Mouse (Mus musculus) urinary bladder, postnatal 36 days (tissue): ENCODE data around the gene Rheb.
"Not testable (repeated sequence)": the region's sequence is repeated elsewhere in the genome, so short reads cannot be mapped to it uniquely, and the experiment has no call there.

ENCODE experiments used
- DNase-seq, 2 experiments: peaks; one replicate each; pipeline ENCODE4 v3.0.0; 2022; ENCODE audit warnings: low spot score in 2 of 2, mixed read lengths in 1 of 2

The Rheb gene

GRCm38 (mm10) chr5:24841662-24842273 lies 656 bp downstream of the Rheb start:
- DNase-seq: peak; percentile 26 to 34

- DNase-seq: no peak
Observed at GRCm38 (mm10) chr5:24840975-24841431, 1.4 kb downstream of the Rheb start.

GRCm38 (mm10) chr5:24834491-24834890 lies 7.9 kb downstream of the Rheb start:
- no peak for DNase-seq

GRCm38 (mm10) chr5:24831912-24832311 lies 10.5 kb downstream of the Rheb start:
- DNase-seq: no peak

- DNase-seq: no peak
Observed at GRCm38 (mm10) chr5:24828446-24828845, 14.0 kb downstream of the Rheb start.

GRCm38 (mm10) chr5:24827173-24827572 lies 15.3 kb downstream of the Rheb start:
- no peak for DNase-seq

- DNase-seq: no peak
Observed at GRCm38 (mm10) chr5:24826056-24826770, 16.2 kb downstream of the Rheb start.

- no peak for DNase-seq
Observed at GRCm38 (mm10) chr5:24825365-24826055, 16.9 kb downstream of the Rheb start.

- no peak for DNase-seq
Observed at GRCm38 (mm10) chr5:24823864-24824405, 18.5 kb downstream of the Rheb start.

- DNase-seq: no peak
Observed at GRCm38 (mm10) chr5:24822781-24823180, 19.6 kb downstream of the Rheb start.

- DNase-seq: not testable (repeated sequence)
Observed at GRCm38 (mm10) chr5:24822231-24822630, 20.2 kb downstream of the Rheb start.

GRCm38 (mm10) chr5:24821403-24821841 lies 21.0 kb downstream of the Rheb start:
- DNase-seq: peak; percentile 49 to 62

- DNase-seq: no peak
Observed at GRCm38 (mm10) chr5:24820627-24821026, 21.8 kb downstream of the Rheb start.

GRCm38 (mm10) chr5:24817191-24817590 lies 25.2 kb downstream of the Rheb start:
- no peak for DNase-seq

GRCm38 (mm10) chr5:24813946-24814345 lies 28.5 kb downstream of the Rheb start:
- DNase-seq: no peak

- DNase-seq: no peak
Observed at GRCm38 (mm10) chr5:24813005-24813404, 29.4 kb downstream of the Rheb start.

- DNase-seq: no peak
Observed at GRCm38 (mm10) chr5:24805222-24805621, 37.2 kb downstream of the Rheb start.

GRCm38 (mm10) chr5:24804661-24805060 lies 37.8 kb downstream of the Rheb start:
- no peak for DNase-seq

- DNase-seq: no peak
Observed at GRCm38 (mm10) chr5:24801841-24802624, 40.4 kb downstream of the Rheb start.

GRCm38 (mm10) chr5:24800416-24800815 lies 42.0 kb downstream of the Rheb start:
- DNase-seq: no peak

GRCm38 (mm10) chr5:24798639-24799038 lies 43.8 kb downstream of the Rheb start:
- DNase-seq: no peak

GRCm38 (mm10) chr5:24797858-24798257 lies 44.6 kb downstream of the Rheb start:
- no peak for DNase-seq
